Mouse (Mus musculus) intestine, postnatal 0 days (tissue): ENCODE results near the gene Nfs1. TPM values are rescaled to one million over a fixed set of nuclear protein-coding genes. Genes with fewer than 3 reads are reported as not detected.
"Not testable (repeated sequence)": the region's sequence is repeated elsewhere in the genome, so short reads cannot be mapped to it uniquely, and the experiment has no call there.

ENCODE experiments used
- ATAC-seq: fragments of 200-750 bp; cut with Nextera tagmentation; 2 replicates; pipeline ENCODE4 v1.8.0; 2017; ENCODE audit warnings: mild to moderate bottlenecking, moderate TSS enrichment, moderate library complexity
- H3K27ac ChIP-seq: fragments of 300-500 bp; sonication (generic); 2 replicates; pipeline ENCODE4 v1.5.1; 2014; ENCODE audit warnings: mild to moderate bottlenecking, low read depth, low read length, moderate library complexity
- H3K27me3 ChIP-seq: fragments of 300-500 bp; sonication (generic); replicated peaks from 2 replicates; pipeline ENCODE4 v1.6.1; 2014; ENCODE audit warnings: low read length, mixed read lengths; ENCODE audit not compliant: control insufficient read depth, insufficient read depth
- H3K36me3 ChIP-seq: fragments of 300-500 bp; sonication (generic); 2 replicates; pipeline ENCODE4 v1.6.1; 2014; ENCODE audit warnings: mild to moderate bottlenecking, moderate library complexity; ENCODE audit not compliant: control insufficient read depth, insufficient read depth
- H3K4me1 ChIP-seq: fragments of 300-500 bp; sonication (generic); replicated peaks from 2 replicates; pipeline ENCODE4 v1.6.1; 2014; ENCODE audit warnings: antibody characterized with exemption, low read length, mixed read lengths; ENCODE audit not compliant: control insufficient read depth, insufficient read depth
- H3K4me2 ChIP-seq: fragments of 300-500 bp; sonication (generic); replicated peaks from 2 replicates; pipeline ENCODE4 v1.6.1; 2014; ENCODE audit warnings: low read depth, mild to moderate bottlenecking, moderate library complexity
- H3K4me3 ChIP-seq: fragments of 300-500 bp; sonication (generic); 2 replicates; pipeline ENCODE4 v1.5.1; 2014; ENCODE audit warnings: low read depth, low read length
- H3K9ac ChIP-seq: fragments of 300-500 bp; sonication (generic); 2 replicates; pipeline ENCODE4 v1.6.1; 2014; ENCODE audit warnings: mild to moderate bottlenecking, low read depth, low read length
- H3K9me3 ChIP-seq: fragments of 300-500 bp; sonication (generic); 2 replicates; pipeline ENCODE4 v1.6.1; 2016; ENCODE audit warnings: mixed run types; ENCODE audit not compliant: control insufficient read depth
- CTCF ChIP-seq: sonication (generic); IDR thresholded peaks from 2 replicates; pipeline ENCODE4 v1.5.1; 2016; ENCODE audit warnings: low read depth, mild to moderate bottlenecking, control low read depth, antibody characterized with exemption, moderate library complexity
- WGBS: fragments of 180-500 bp; shearing (Covaris S2); extraction: QIAGEN DNeasy Blood & Tissue Kit; methylation state at CpG from one replicate; pipeline ENCODE4 v1.1.7; 2014; 5-methylcytosine and 5-hydroxymethylcytosine counted together
- polyA plus RNA-seq: library from polyadenylated mRNA; unstranded; fragments of >200 nt; fragmentation: Nextera tagmentation; extraction: Ambion mirVana; gene quantifications from 2 replicates; pipeline ENCODE4 v1.2.1, GENCODE M21; 2015

Gene Nfs1
- 41.1 and 44.8 TPM in 2 replicates for polyA plus RNA-seq

DNA sequence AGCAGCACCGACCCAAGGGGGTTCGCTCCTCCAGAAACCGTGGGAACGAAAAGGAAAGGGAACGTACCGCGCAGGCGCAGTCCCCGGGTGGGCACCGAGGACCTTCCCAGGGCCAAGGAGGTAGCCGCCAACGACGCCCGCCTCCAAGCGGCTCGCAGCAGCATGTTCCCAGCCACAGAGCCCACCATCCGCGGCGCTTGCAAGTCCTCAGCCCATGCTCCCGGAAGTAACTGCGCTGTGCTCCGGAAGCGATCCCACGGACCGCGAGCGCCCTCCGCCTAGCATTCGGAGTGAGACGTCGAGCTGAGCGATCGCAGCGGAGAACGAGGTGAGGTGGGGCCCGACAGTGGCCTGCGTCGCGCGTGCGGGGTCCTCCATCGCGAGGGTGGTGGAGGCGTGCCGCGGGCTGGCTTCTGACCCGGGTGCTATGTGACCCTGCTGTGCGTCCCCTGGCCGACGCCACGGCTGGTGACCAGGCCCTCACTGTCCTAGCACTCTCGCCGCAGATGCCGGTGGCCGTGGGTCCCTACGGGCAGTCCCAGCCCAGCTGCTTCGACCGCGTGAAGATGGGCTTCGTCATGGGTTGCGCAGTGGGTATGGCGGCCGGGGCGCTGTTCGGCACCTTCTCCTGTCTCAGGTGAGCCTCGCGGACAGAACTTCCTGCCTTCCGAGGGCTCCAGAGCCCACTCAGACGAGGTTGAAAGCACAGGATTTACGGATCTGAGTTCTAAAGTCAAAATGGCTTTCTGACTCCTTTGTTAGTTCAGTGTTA, at the start of gene Nfs1, which contains the start of gene Romo1:
Nfs1 (minus strand) TSS at position 234 of the 772 bp plus-strand sequence.
Romo1 (plus strand) TSS at position 87 of the 772 bp plus-strand sequence.
- peak within 1 kb of the TSS; percentile 73 for H3K4me3 ChIP-seq
- peak; percentile 85 for ATAC-seq

DNA sequence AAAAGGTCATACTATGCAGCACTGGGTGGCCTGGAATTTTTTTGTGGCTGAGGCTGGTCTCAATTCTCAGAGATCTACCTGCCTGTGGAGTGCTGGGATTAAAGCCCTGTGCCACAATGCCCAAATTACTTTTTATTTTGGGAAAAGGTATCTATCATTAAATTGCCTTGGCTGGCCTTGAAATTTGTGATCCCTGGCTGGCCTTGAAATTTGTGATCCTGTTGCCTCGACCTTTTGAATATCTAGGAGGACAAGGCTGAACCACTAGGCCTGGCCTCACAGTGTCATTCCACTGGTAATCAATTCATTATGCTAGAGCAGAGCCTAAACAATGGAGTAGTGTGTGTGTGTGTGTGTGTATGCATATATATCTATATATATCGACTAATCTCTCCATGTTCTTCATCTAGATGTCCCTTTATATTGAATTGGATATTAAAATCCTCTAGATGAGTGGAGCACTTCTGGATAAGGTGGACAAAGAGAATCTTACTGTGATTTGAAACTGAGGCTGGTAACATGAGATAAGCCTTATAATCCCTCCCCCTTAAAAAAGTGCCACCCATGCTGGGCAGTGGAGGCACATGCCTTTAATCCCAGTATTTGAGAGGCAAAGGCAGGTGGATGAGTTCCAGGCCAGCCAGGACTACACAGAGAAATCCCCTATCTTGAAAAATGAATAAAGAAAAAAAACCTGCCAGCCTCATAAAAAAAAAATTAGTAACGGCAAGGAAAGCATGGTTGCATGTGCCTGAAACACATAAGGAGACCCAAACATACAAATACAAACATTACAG, 49.3 kb upstream of the Nfs1 start:
- no peak overlapping the region for H3K4me2 ChIP-seq
- 78% methylated on average over 3 of the region's 3 CpGs for WGBS
- no peaks in the 10 kb centered on the region for H3K9me3 ChIP-seq
- no peaks in the 10 kb centered on the region for H3K36me3 ChIP-seq
- H3K4me3 ChIP-seq, result no peak overlapping the region
- ATAC-seq, result no peak
- H3K4me1 ChIP-seq, result no peaks in the 10 kb centered on the region
- TF ChIP-seq CTCF, result no peak
- no peaks in the 10 kb centered on the region for H3K27me3 ChIP-seq
- no peak overlapping the region for H3K27ac ChIP-seq
- H3K9ac ChIP-seq, result no peak overlapping the region

More for the DNA sequence above, at the start of gene Nfs1, which contains the start of gene Romo1:
- WGBS, result 0% methylated on average over 66 of the region's 70 CpGs
- peak within 1 kb of the TSS; percentile 86 for H3K4me2 ChIP-seq
- peaks cover 38% of the 10 kb centered on the region for H3K36me3 ChIP-seq
- H3K27ac ChIP-seq, result peak within 1 kb of the TSS; percentile 93
- H3K9me3 ChIP-seq, result no peaks in the 10 kb centered on the region
- no peaks in the 10 kb centered on the region for H3K27me3 ChIP-seq
- no peaks in the 10 kb centered on the region; the same call in 1 of the 2 replicates for H3K4me1 ChIP-seq
- peak within 1 kb of the TSS; percentile 78 for H3K9ac ChIP-seq
- TF ChIP-seq CTCF, result peak; percentile 80

GRCm38 (mm10) chr2:156192068-156192467, 48.1 kb upstream of the Nfs1 start:
- Histone ChIP-seq H3K4me3 (no peak overlapping the region), H3K4me2 (no peak overlapping the region), H3K9me3 (no peaks in the 10 kb centered on the region), H3K27ac (no peak overlapping the region), H3K9ac (no peak overlapping the region), H3K4me1 (no peaks in the 10 kb centered on the region), H3K36me3 (no peaks in the 10 kb centered on the region), H3K27me3 (no peaks in the 10 kb centered on the region)
- no peak for TF ChIP-seq CTCF
- no peak for ATAC-seq
- 84% methylated on average over 2 of the region's 2 CpGs for WGBS

GRCm38 (mm10) chr2:156191540-156191939, 47.6 kb upstream of the Nfs1 start:
- Histone ChIP-seq H3K4me3 (no peak overlapping the region), H3K27me3 (no peaks in the 10 kb centered on the region), H3K4me1 (no peaks in the 10 kb centered on the region), H3K9me3 (no peaks in the 10 kb centered on the region), H3K36me3 (no peaks in the 10 kb centered on the region), H3K4me2 (no peak overlapping the region), H3K9ac (no peak overlapping the region), H3K27ac (no peak overlapping the region)
- no peak for ATAC-seq
- peak; percentile 32 for TF ChIP-seq CTCF
- whole genome bisulfite sequencing, result 93% methylated on average over 2 of the region's 2 CpGs

DNA sequence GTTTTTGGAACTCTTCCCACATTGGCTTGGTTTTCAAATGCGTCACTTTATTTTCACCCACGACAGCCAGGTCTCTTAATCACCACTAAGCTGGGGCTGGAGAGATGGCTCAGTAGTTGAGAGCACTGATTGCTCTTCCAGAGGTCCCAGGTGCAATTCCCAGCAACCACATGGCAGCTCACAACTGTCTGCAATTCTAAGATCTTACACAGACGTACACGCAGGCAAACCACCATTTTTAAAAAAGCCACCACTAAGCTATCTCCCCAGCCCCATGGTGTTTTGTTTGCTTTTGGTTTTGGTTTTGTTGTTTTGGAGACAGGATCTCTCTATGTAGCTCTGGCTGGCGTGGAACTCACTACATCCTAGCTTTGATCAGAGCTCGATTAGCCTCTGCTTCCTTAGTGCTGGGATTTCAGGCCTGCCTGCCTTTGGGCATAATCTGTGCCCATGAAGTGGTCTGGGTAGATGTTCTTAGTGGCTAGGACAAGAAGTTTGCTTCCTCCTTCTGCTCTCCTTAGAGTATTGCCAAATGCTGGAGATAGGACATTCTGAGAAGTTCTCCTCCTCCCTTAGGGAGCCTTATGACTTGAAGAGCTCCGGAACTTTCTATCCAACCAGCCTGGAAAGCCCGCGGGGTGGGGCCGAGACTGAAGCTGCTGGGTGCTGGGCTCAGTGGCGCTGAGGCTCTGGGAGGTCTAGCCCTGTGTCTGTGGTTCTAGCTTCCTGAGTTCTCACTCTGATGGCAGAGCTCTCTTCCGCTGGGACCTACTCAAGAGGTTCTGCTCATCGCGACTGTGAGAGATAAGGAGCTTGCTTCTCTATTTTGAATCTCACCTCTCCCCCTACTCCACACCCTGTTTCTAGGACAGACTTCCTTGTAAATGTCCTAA, 46.3 kb upstream of the Nfs1 start:
- no peak for TF ChIP-seq CTCF
- WGBS, result 76% methylated on average over 14 of the region's 14 CpGs
- ATAC-seq, result no peak
- Histone ChIP-seq H3K27me3 (no peaks in the 10 kb centered on the region), H3K4me3 (no peak overlapping the region), H3K27ac (no peak overlapping the region), H3K9me3 (no peaks in the 10 kb centered on the region), H3K4me1 (no peaks in the 10 kb centered on the region), H3K9ac (no peak overlapping the region), H3K4me2 (no peak overlapping the region), H3K36me3 (no peaks in the 10 kb centered on the region)

- not testable (repeated sequence) for H3K27me3 ChIP-seq, H3K4me3 ChIP-seq, ATAC-seq, H3K9me3 ChIP-seq, H3K27ac ChIP-seq, H3K4me2 ChIP-seq, H3K36me3 ChIP-seq, H3K9ac ChIP-seq, H3K4me1 ChIP-seq
- 72% methylated on average over 7 of the region's 7 CpGs for WGBS
Observed at GRCm38 (mm10) chr2:156189241-156189640, 45.3 kb upstream of the Nfs1 start.
